Mouse (Mus musculus) G1E (cell line): Measurements from ENCODE around the gene Cct4. TPM values are rescaled to one million over a fixed set of nuclear protein-coding genes. Genes with fewer than 3 reads are reported as not detected.

Experiments
- ATAC-seq: 2 replicates; pipeline ENCODE4 v1.8.0; 2016; ENCODE audit warnings: mild to moderate bottlenecking; ENCODE audit not compliant: insufficient number of reproducible peaks, poor library complexity, low FRiP score, severe bottlenecking; ENCODE audit errors: extremely low read depth
- DNase-seq: peaks from one replicate; pipeline ENCODE4 v3.0.0; 2012; ENCODE audit warnings: low spot score
- H3K27me3 ChIP-seq: 2 replicates; pipeline ENCODE4 v1.6.1; 2012; ENCODE audit warnings: mild to moderate bottlenecking, low read length, inconsistent platforms; ENCODE audit not compliant: insufficient read depth
- H3K36me3 ChIP-seq: replicated peaks from 2 replicates; pipeline ENCODE3; 2012; ENCODE audit warnings: mild to moderate bottlenecking, inconsistent platforms
- H3K4me1 ChIP-seq: 2 replicates; pipeline ENCODE4 v1.6.1; 2012; ENCODE audit warnings: low read depth, low read length, inconsistent platforms, mixed read lengths; ENCODE audit not compliant: insufficient read depth
- H3K4me3 ChIP-seq: 2 replicates; pipeline ENCODE4 v1.5.1; 2012; ENCODE audit warnings: low read depth, mild to moderate bottlenecking, inconsistent platforms, low read length, moderate library complexity, mixed read lengths
- H3K9me3 ChIP-seq: replicated peaks from 2 replicates; pipeline ENCODE4 v1.6.1; 2012; ENCODE audit warnings: inconsistent platforms
- CTCF ChIP-seq: IDR thresholded peaks from 2 replicates; pipeline ENCODE4 v1.5.1; 2012; ENCODE audit warnings: low read depth, low read length, inconsistent platforms, mixed read lengths
- GATA1 ChIP-seq: IDR thresholded peaks from 2 replicates; pipeline ENCODE4 v1.6.1; 2012; ENCODE audit warnings: borderline replicate concordance, low read length, inconsistent platforms, mixed read lengths
- GATA2 ChIP-seq: IDR thresholded peaks from 2 replicates; pipeline ENCODE4 v1.6.1; 2012; ENCODE audit warnings: low read depth, low read length, inconsistent platforms, borderline replicate concordance
- POLR2AphosphoS5 ChIP-seq: IDR thresholded peaks from 2 replicates; pipeline ENCODE4 v1.6.1; 2012; ENCODE audit warnings: low read depth, low read length, inconsistent platforms; ENCODE audit not compliant: insufficient replicate concordance
- TAL1 ChIP-seq: conservative IDR thresholded peaks from 2 replicates; pipeline ENCODE4 v1.6.1; 2012; ENCODE audit warnings: low read depth, low read length, inconsistent platforms, mixed read lengths
- polyA plus RNA-seq: library from polyadenylated mRNA; stranded (reverse); fragments of >175 nt; gene quantifications from 2 replicates; pipeline ENCODE4 v1.2.3, GENCODE M21; 2012
- total RNA-seq, 2 experiments: library from RNA; stranded (forward) in 1 of 2; stranded (reverse) in 1 of 2; fragments of 200-1000 nt in 1 of 2; fragments of >200 nt in 1 of 2; fragmentation: Nextera tagmentation in 1 of 2; gene quantifications; 2 replicates each; pipeline ENCODE4 v1.2.3; 2014 to 2017

The Cct4 gene
- total and polyA plus RNA-seq, 3 experiments, result 316 to 847 (median 354) TPM

GRCm38 (mm10) chr11:22957791-22958374 is 32.4 kb upstream of the Cct4 start:
- Histone ChIP-seq H3K27me3 (no peaks in the 10 kb centered on the region), H3K9me3 (no peaks in the 10 kb centered on the region), H3K4me1 (peaks cover 6% of the 10 kb centered on the region), H3K4me3 (no peak overlapping the region), H3K36me3 (peaks cover 43% of the 10 kb centered on the region)
- no peak for TF ChIP-seq POLR2AphosphoS5
- TF ChIP-seq GATA2, result no peak
- no peak for TF ChIP-seq GATA1
- no peak for TF ChIP-seq TAL1
- no peak for TF ChIP-seq CTCF
- ATAC-seq (no peak), DNase-seq (no peak)

GRCm38 (mm10) chr11:22962101-22962500 is 28.2 kb upstream of the Cct4 start:
- Histone ChIP-seq H3K27me3 (no peaks in the 10 kb centered on the region), H3K4me3 (no peak overlapping the region), H3K4me1 (peaks cover 4% of the 10 kb centered on the region), H3K36me3 (peaks cover 25% of the 10 kb centered on the region), H3K9me3 (no peaks in the 10 kb centered on the region)
- no peak for DNase-seq
- TF ChIP-seq CTCF (no peak), TAL1 (no peak), GATA1 (no peak), GATA2 (no peak), POLR2AphosphoS5 (no peak)
- no peak for ATAC-seq

GRCm38 (mm10) chr11:22964401-22964800 is 25.9 kb upstream of the Cct4 start:
- H3K27me3 ChIP-seq, result no peaks in the 10 kb centered on the region
- TF ChIP-seq CTCF (no peak), GATA2 (no peak), GATA1 (no peak), POLR2AphosphoS5 (no peak), TAL1 (no peak)
- H3K36me3 ChIP-seq, result peaks cover 25% of the 10 kb centered on the region
- no peaks in the 10 kb centered on the region for H3K9me3 ChIP-seq
- no peak for ATAC-seq
- no peak for DNase-seq
- H3K4me1 ChIP-seq, result peaks cover 3% of the 10 kb centered on the region
- H3K4me3 ChIP-seq, result no peak overlapping the region

- peaks cover 21% of the 10 kb centered on the region for H3K36me3 ChIP-seq
- H3K9me3 ChIP-seq, result no peaks in the 10 kb centered on the region
- no peaks in the 10 kb centered on the region for H3K27me3 ChIP-seq
- DNase-seq, result no peak
- ATAC-seq, result peak; percentile 84
- H3K4me3 ChIP-seq, result no peak overlapping the region
- H3K4me1 ChIP-seq, result peaks cover 3% of the 10 kb centered on the region
- TF ChIP-seq CTCF (no peak), POLR2AphosphoS5 (no peak)
Measured at GRCm38 (mm10) chr11:22965503-22965902, 24.8 kb upstream of the Cct4 start.

GRCm38 (mm10) chr11:22969486-22969885 is 20.8 kb upstream of the Cct4 start:
- ATAC-seq, result no peak

GRCm38 (mm10) chr11:22970546-22970945 is 19.8 kb upstream of the Cct4 start:
- Histone ChIP-seq H3K27me3 (no peaks in the 10 kb centered on the region), H3K4me1 (peaks cover 21% of the 10 kb centered on the region), H3K36me3 (peaks cover 40% of the 10 kb centered on the region), H3K9me3 (peaks cover 12% of the 10 kb centered on the region), H3K4me3 (no peak overlapping the region)
- DNase-seq, result no peak
- TF ChIP-seq POLR2AphosphoS5 (no peak), GATA1 (no peak), GATA2 (no peak), TAL1 (no peak), CTCF (no peak)
- no peak for ATAC-seq

More at GRCm38 (mm10) chr11:22969486-22969885, 20.8 kb upstream of the Cct4 start:
- DNase-seq, result no peak
- TF ChIP-seq TAL1 (no peak), CTCF (peak; percentile 53)
- peaks cover 12% of the 10 kb centered on the region for H3K9me3 ChIP-seq
- H3K4me1 ChIP-seq, result peaks cover 21% of the 10 kb centered on the region
- H3K4me3 ChIP-seq, result no peak overlapping the region
- H3K36me3 ChIP-seq, result peaks cover 38% of the 10 kb centered on the region
- no peaks in the 10 kb centered on the region for H3K27me3 ChIP-seq
